Mouse (Mus musculus) midbrain, embryonic 16.5 days (tissue): Measurements from ENCODE around the gene Fut1. TPM values are rescaled to one million over a fixed set of nuclear protein-coding genes. Genes with fewer than 3 reads are reported as not detected.

Experiments
- ATAC-seq: fragments of 200-750 bp; cut with Nextera tagmentation; 2 replicates; pipeline ENCODE4 v1.8.0; 2017; ENCODE audit warnings: moderate TSS enrichment
- H3K27ac ChIP-seq: fragments of 300-500 bp; sonication (generic); 2 replicates; pipeline ENCODE4 v1.5.1; 2014; ENCODE audit warnings: mild to moderate bottlenecking, low read length, mixed read lengths
- H3K27me3 ChIP-seq: fragments of 300-500 bp; sonication (generic); 2 replicates; pipeline ENCODE4 v1.6.1; 2014; ENCODE audit warnings: low read depth, low read length, mixed read lengths; ENCODE audit not compliant: control insufficient read depth, insufficient read depth
- H3K36me3 ChIP-seq: fragments of 300-500 bp; sonication (generic); 2 replicates; pipeline ENCODE4 v1.6.1; 2014; ENCODE audit warnings: mild to moderate bottlenecking, low read length, moderate library complexity, mixed read lengths; ENCODE audit not compliant: control insufficient read depth, insufficient read depth
- H3K4me1 ChIP-seq: fragments of 300-500 bp; sonication (generic); 2 replicates; pipeline ENCODE4 v1.6.1; 2014; ENCODE audit warnings: mild to moderate bottlenecking, low read length, mixed read lengths; ENCODE audit not compliant: control insufficient read depth, insufficient read depth
- H3K4me2 ChIP-seq: fragments of 300-500 bp; sonication (generic); 2 replicates; pipeline ENCODE4 v1.6.1; 2014; ENCODE audit warnings: mild to moderate bottlenecking, low read length, mixed read lengths
- H3K4me3 ChIP-seq: fragments of 300-500 bp; sonication (generic); 2 replicates; pipeline ENCODE4 v1.5.1; 2014; ENCODE audit warnings: low read depth, mild to moderate bottlenecking, low read length, moderate library complexity, mixed read lengths
- H3K9ac ChIP-seq: fragments of 300-500 bp; sonication (generic); 2 replicates; pipeline ENCODE4 v1.6.1; 2014; ENCODE audit warnings: low read depth, low read length, mixed read lengths
- H3K9me3 ChIP-seq: fragments of 300-500 bp; sonication (generic); replicated peaks from 2 replicates; pipeline ENCODE4 v1.6.1; 2014; ENCODE audit warnings: mild to moderate bottlenecking, low read length, mixed read lengths; ENCODE audit not compliant: control insufficient read depth, poor library complexity, severe bottlenecking
- WGBS: fragments of 180-500 bp; shearing (Covaris S2); extraction: QIAGEN DNeasy Blood & Tissue Kit; methylation state at CpG from one replicate; pipeline ENCODE4 v1.1.7; 2014; 5-methylcytosine and 5-hydroxymethylcytosine counted together
- polyA plus RNA-seq: library from polyadenylated mRNA; unstranded; fragments of >200 nt; fragmentation: Nextera tagmentation; extraction: Ambion mirVana; gene quantifications from 2 replicates; pipeline ENCODE4 v1.2.1, GENCODE M21; 2015

Fut1 gene
- polyA plus RNA-seq, 1 experiment from 2014 or later: not detected

- 95% methylated on average over 9 of the region's 9 CpGs for WGBS
Measured at GRCm38 (mm10) chr7:45668921-45669320, 51.8 kb downstream of the Fut1 start.

More at GRCm38 (mm10) chr7:45668921-45669320, 51.8 kb downstream of the Fut1 start:
- Histone ChIP-seq H3K9ac (no peak overlapping the region), H3K4me3 (no peak overlapping the region), H3K4me2 (no peak overlapping the region), H3K27me3 (no peaks in the 10 kb centered on the region), H3K4me1 (no peaks in the 10 kb centered on the region), H3K27ac (no peak overlapping the region), H3K9me3 (no peaks in the 10 kb centered on the region), H3K36me3 (no peaks in the 10 kb centered on the region)
- no peak for ATAC-seq

Other genes with a start within 250 kb of the Fut1 start
- gene Lin7b, start 246.7 kb upstream of the Fut1 start, polyA plus RNA-seq: 27.0 and 39.9 TPM in 2 replicates
- gene Snrnp70, start 221.5 kb upstream of the Fut1 start, polyA plus RNA-seq: 157 and 186 TPM in 2 replicates
- not detected in 2 replicates for gene Kcna7, start 211.6 kb upstream of the Fut1 start, polyA plus RNA-seq
- gene Ntf5, start 203.6 kb upstream of the Fut1 start, polyA plus RNA-seq: not detected in 2 replicates
- gene Lhb, start 196.5 kb upstream of the Fut1 start, polyA plus RNA-seq: 0.39 and 0.88 TPM in 2 replicates
- gene Gys1, start 182.4 kb upstream of the Fut1 start, polyA plus RNA-seq: 20.9 and 21.8 TPM in 2 replicates
- gene Ruvbl2, start 179.2 kb upstream of the Fut1 start, polyA plus RNA-seq: 103 and 110 TPM in 2 replicates
- 5,323 and 5,449 TPM in 2 replicates for gene Ftl1, start 157.4 kb upstream of the Fut1 start, polyA plus RNA-seq
- gene Bax, start 150.4 kb upstream of the Fut1 start, polyA plus RNA-seq: 232 and 243 TPM in 2 replicates
- gene Tulp2, start 135.4 kb upstream of the Fut1 start, polyA plus RNA-seq: 0.15 and 0.16 TPM in 2 replicates
- gene Gm45808, start 130.5 kb upstream of the Fut1 start, polyA plus RNA-seq: not detected in 2 replicates
- 4.1 and 4.2 TPM in 2 replicates for gene Dhdh, start 128.5 kb upstream of the Fut1 start, polyA plus RNA-seq
- gene Nucb1, start 106.9 kb upstream of the Fut1 start, polyA plus RNA-seq: 107 and 119 TPM in 2 replicates
- 10.5 and 13.9 TPM in 2 replicates for gene Ppp1r15a, start 91.0 kb upstream of the Fut1 start, polyA plus RNA-seq
- 0.81 and 0.87 TPM in 2 replicates for gene Plekha4, start 91.0 kb upstream of the Fut1 start, polyA plus RNA-seq
- gene Hsd17b14, start 62.4 kb upstream of the Fut1 start, polyA plus RNA-seq: 0.21 TPM in 1 of 2 replicates, not detected in the other
- 23.6 and 25.0 TPM in 2 replicates for gene Bcat2, start 47.1 kb upstream of the Fut1 start, polyA plus RNA-seq
- not detected in 2 replicates for gene Fgf21, start 1.8 kb upstream of the Fut1 start, polyA plus RNA-seq
- not detected in 2 replicates for gene Izumo1, start 4.5 kb downstream of the Fut1 start, polyA plus RNA-seq
- gene Rasip1, start 10.2 kb downstream of the Fut1 start, polyA plus RNA-seq: 17.2 and 18.5 TPM in 2 replicates
- 3.4 and 4.6 TPM in 2 replicates for gene Mamstr, start 22.7 kb downstream of the Fut1 start, polyA plus RNA-seq
- 0.16 TPM in 2 replicates for gene Fut2, start 49.1 kb downstream of the Fut1 start, polyA plus RNA-seq
- 0.23 and 0.71 TPM in 2 replicates for gene Ntn5, start 66.7 kb downstream of the Fut1 start, polyA plus RNA-seq
- 0.24 and 0.28 TPM in 2 replicates for gene Sec1, start 77.1 kb downstream of the Fut1 start, polyA plus RNA-seq
- gene Car11, start 82.6 kb downstream of the Fut1 start, polyA plus RNA-seq: 71.6 and 89.9 TPM in 2 replicates
- gene Dbp, start 87.8 kb downstream of the Fut1 start, polyA plus RNA-seq: 2.3 and 3.4 TPM in 2 replicates
- gene Rpl18, start 98.2 kb downstream of the Fut1 start, polyA plus RNA-seq: 475 and 495 TPM in 2 replicates
- gene Sphk2, start 100.7 kb downstream of the Fut1 start, polyA plus RNA-seq: 21.9 and 23.0 TPM in 2 replicates
- 0.48 and 0.62 TPM in 2 replicates for gene Fam83e, start 103.9 kb downstream of the Fut1 start, polyA plus RNA-seq
- gene Spaca4, start 108.5 kb downstream of the Fut1 start, polyA plus RNA-seq: not detected in 2 replicates
- gene Lmtk3, start 166.4 kb downstream of the Fut1 start, polyA plus RNA-seq: 19.6 and 26.7 TPM in 2 replicates
- 6.1 and 6.4 TPM in 2 replicates for gene Sult2b1, start 167.4 kb downstream of the Fut1 start, polyA plus RNA-seq
- gene Cyth2, start 197.3 kb downstream of the Fut1 start, polyA plus RNA-seq: 275 and 307 TPM in 2 replicates
- gene Kcnj14, start 207.5 kb downstream of the Fut1 start, polyA plus RNA-seq: 1.2 and 1.3 TPM in 2 replicates
- 38.4 and 45.8 TPM in 2 replicates for gene Grwd1, start 213.7 kb downstream of the Fut1 start, polyA plus RNA-seq